Mouse (Mus musculus) myocyte (in vitro differentiated cells): ENCODE results near the gene Myo16. TPM values are rescaled to one million over a fixed set of nuclear protein-coding genes. Genes with fewer than 3 reads are reported as not detected.
A peak's percentile ranks its signal among the peaks of the same experiment; 100 is the strongest.

Experiments used
- H3K27me3 ChIP-seq: one replicate; pipeline ENCODE4 v1.6.1; 2011; ENCODE audit not compliant: control insufficient read depth, insufficient read depth, insufficient read length
- H3K36me3 ChIP-seq: one replicate; pipeline ENCODE4 v1.6.1; 2011; ENCODE audit not compliant: control insufficient read depth, insufficient read depth
- H3K4me2 ChIP-seq: one replicate; pipeline ENCODE4 v1.6.1; 2011; ENCODE audit warnings: low read depth, control low read depth
- H3K4me3 ChIP-seq: one replicate; pipeline ENCODE4 v1.5.1; 2011; ENCODE audit warnings: mild to moderate bottlenecking, control low read depth, moderate library complexity
- H3K79me2 ChIP-seq: one replicate; pipeline ENCODE4 v1.6.1; 2011; ENCODE audit not compliant: control insufficient read depth, insufficient read depth
- H3ac ChIP-seq: one replicate; pipeline ENCODE4 v1.6.1; 2011; ENCODE audit not compliant: control insufficient read depth, insufficient read length
- CEBPB ChIP-seq: IDR thresholded peaks from 2 replicates; pipeline ENCODE4 v1.6.1; 2011; ENCODE audit warnings: mild to moderate bottlenecking, moderate library complexity; ENCODE audit not compliant: poor library complexity, insufficient read depth, severe bottlenecking
- E2F4 ChIP-seq: IDR thresholded peaks from one replicate; pipeline ENCODE4 v1.6.1; 2011; ENCODE audit warnings: mild to moderate bottlenecking, control low read depth, moderate library complexity; ENCODE audit not compliant: insufficient read depth
- MAX ChIP-seq: IDR thresholded peaks from one replicate; pipeline ENCODE4 v1.6.1; 2011; ENCODE audit warnings: low read depth, mild to moderate bottlenecking, control low read depth
- MYOD1 ChIP-seq, 3 experiments: IDR thresholded peaks; one replicate each; pipeline ENCODE4 v1.6.1; 2011; ENCODE audit warnings: control low read depth in 2 of 3, low read depth in 2 of 3, mild to moderate bottlenecking in 2 of 3, moderate library complexity in 1 of 3; ENCODE audit not compliant: insufficient read length in 2 of 3, control insufficient read depth in 1 of 3
- MYOG ChIP-seq, 3 experiments: IDR thresholded peaks; one replicate each; pipeline ENCODE4 v1.6.1; 2011; ENCODE audit warnings: control low read depth in 2 of 3, low read depth in 2 of 3, mild to moderate bottlenecking in 2 of 3; ENCODE audit not compliant: insufficient read length in 2 of 3, control insufficient read depth in 1 of 3, insufficient read depth in 1 of 3
- POLR2A ChIP-seq: IDR thresholded peaks from one replicate; pipeline ENCODE4 v1.6.1; 2011; ENCODE audit warnings: low read depth, mild to moderate bottlenecking, control low read depth, moderate library complexity; ENCODE audit not compliant: insufficient read length
- POLR2AphosphoS2 ChIP-seq: IDR thresholded peaks from one replicate; pipeline ENCODE4 v1.6.1; 2011; ENCODE audit warnings: low read depth, control low read depth; ENCODE audit not compliant: insufficient read length
- REST ChIP-seq: IDR thresholded peaks from one replicate; pipeline ENCODE4 v1.6.1; 2011; ENCODE audit warnings: mild to moderate bottlenecking, control low read depth, moderate library complexity; ENCODE audit not compliant: insufficient read depth, insufficient read length
- SRF ChIP-seq: IDR thresholded peaks from one replicate; pipeline ENCODE4 v1.6.1; 2011; ENCODE audit warnings: low read depth; ENCODE audit not compliant: control insufficient read depth, insufficient read length
- TCF12 ChIP-seq: IDR thresholded peaks from one replicate; pipeline ENCODE4 v1.6.1; 2011; ENCODE audit warnings: mild to moderate bottlenecking, control low read depth; ENCODE audit not compliant: poor library complexity, insufficient read depth, severe bottlenecking
- TCF3 ChIP-seq: IDR thresholded peaks from one replicate; pipeline ENCODE4 v1.6.1; 2011; ENCODE audit warnings: low read depth, control low read depth; ENCODE audit not compliant: insufficient read length
- USF1 ChIP-seq: IDR thresholded peaks from one replicate; pipeline ENCODE4 v1.6.1; 2011; ENCODE audit warnings: low read depth, mild to moderate bottlenecking, control low read depth, moderate library complexity
- polyA plus RNA-seq: library from polyadenylated mRNA; unstranded; fragments of >200 nt; fragmentation: generic; extraction: Trizol; gene quantifications from one replicate; pipeline ENCODE4 v1.2.1, GENCODE M21; 2012; ENCODE audit warnings: missing spikeins

Gene Myo16
- polyA plus RNA-seq, 1 experiment = 0.01 TPM

DNA sequence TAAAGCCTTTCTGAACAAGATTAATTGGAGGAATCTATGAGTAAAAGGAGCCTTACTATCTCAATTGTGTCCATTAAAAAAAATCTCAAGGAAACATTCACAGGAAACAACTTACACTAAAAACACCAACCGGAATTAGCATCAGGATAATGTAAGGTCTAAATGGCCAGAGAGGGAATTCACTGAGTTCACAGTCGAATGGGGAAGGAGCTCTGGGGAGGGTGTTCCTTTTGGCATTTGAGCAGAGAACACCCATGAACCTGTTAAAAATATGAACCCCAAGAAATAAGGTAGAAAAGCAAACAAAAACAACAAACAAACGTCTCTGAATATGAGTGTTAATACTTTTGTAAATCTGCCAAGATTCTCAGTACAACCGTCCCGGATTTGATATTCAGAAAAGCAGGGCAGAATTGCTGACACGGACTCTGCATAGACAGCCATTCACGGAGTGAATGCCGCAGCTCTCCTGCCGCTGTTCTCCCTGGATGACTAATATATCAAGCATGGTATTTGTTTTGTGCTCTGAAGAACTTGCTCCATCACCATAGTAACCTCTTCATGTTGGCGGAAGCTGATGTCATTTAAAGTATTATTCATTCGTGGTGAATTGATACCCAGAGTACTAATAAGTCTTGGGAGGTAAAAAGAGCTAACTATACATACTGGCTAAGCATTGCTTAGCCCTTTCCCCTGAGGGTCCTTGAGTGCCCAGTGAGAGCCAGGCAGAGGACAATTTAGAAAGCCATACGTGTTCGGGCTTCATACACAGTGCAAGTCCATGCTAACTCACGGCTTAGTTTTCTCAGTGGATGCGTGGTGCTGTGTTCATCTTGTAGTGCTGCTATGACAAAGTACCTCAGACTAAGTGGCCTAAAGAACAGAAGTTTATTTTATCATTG lies 22.9 kb upstream of the Myo16 start:
- TF ChIP-seq SRF (no peak), REST (no peak), MAX (no peak), MYOG (IDR thresholded peaks at IDR 0.05; ENCODE audit: control insufficient read depth in 1 of 3, insufficient read depth in 1 of 3, insufficient read length in 2 of 3, low read depth in 2 of 3) (no peak), MYOD1 (IDR thresholded peaks at IDR 0.05; ENCODE audit: control insufficient read depth in 1 of 3, insufficient read length in 2 of 3, low read depth in 2 of 3) (no peak), E2F4 (no peak), POLR2AphosphoS2 (no peak), USF1 (no peak), TCF12 (no peak), CEBPB (no peak), POLR2A (no peak), TCF3 (no peak)
- no peaks in the 10 kb centered on the region for H3K27me3 ChIP-seq
- H3ac ChIP-seq = no peak overlapping the region
- no peaks in the 10 kb centered on the region for H3K79me2 ChIP-seq
- H3K4me2 ChIP-seq = no peak overlapping the region
- H3K36me3 ChIP-seq = no peaks in the 10 kb centered on the region
- no peak overlapping the region for H3K4me3 ChIP-seq

GRCm38 (mm10) chr8:10139536-10139935 lies 14.2 kb upstream of the Myo16 start:
- H3K27me3 ChIP-seq = no peaks in the 10 kb centered on the region
- no peaks in the 10 kb centered on the region for H3K36me3 ChIP-seq
- no peak overlapping the region for H3K4me2 ChIP-seq
- no peaks in the 10 kb centered on the region for H3K79me2 ChIP-seq
- H3ac ChIP-seq = no peak overlapping the region
- H3K4me3 ChIP-seq = no peak overlapping the region
- TF ChIP-seq MAX = no peak
- no peak for TF ChIP-seq POLR2A
- TF ChIP-seq TCF3 = no peak
- TF ChIP-seq SRF = no peak
- TF ChIP-seq TCF12 = no peak
- TF ChIP-seq USF1 = no peak
- no peak for TF ChIP-seq E2F4
- TF ChIP-seq POLR2AphosphoS2 = no peak
- no peak for TF ChIP-seq MYOD1 (IDR thresholded peaks at IDR 0.05; ENCODE audit: control insufficient read depth in 1 of 3, insufficient read length in 2 of 3, low read depth in 2 of 3)
- no peak for TF ChIP-seq CEBPB
- TF ChIP-seq MYOG (IDR thresholded peaks at IDR 0.05; ENCODE audit: control insufficient read depth in 1 of 3, insufficient read depth in 1 of 3, insufficient read length in 2 of 3, low read depth in 2 of 3) = no peak

DNA sequence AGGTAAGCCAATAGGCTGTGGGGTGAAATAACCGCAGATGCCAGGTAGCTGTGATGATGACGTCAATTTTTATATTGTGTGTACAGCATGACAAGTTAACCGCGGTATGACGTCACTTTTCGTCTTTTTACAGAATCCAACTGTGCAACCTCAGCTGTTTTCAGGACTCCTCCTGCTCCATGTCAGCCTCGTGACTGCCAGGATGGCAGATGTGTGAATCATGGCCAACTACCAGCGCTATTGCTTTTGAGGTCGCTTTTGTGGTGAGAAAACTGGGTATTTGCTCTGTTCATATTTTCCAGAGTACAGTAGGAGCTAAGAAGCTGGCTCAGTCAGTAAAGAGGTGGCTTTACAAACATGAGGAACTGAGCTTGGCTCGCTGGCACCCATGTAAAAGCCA lies 9.8 kb upstream of the Myo16 start:
- Histone ChIP-seq H3K27me3 (no peaks in the 10 kb centered on the region), H3K79me2 (no peaks in the 10 kb centered on the region), H3ac (no peak overlapping the region), H3K36me3 (no peaks in the 10 kb centered on the region), H3K4me2 (peak overlapping the region; percentile 5), H3K4me3 (no peak overlapping the region)
- TF ChIP-seq SRF (no peak), E2F4 (no peak), POLR2A (no peak), MAX (no peak), TCF3 (no peak), MYOG (IDR thresholded peaks at IDR 0.05; ENCODE audit: control insufficient read depth in 1 of 3, insufficient read depth in 1 of 3, insufficient read length in 2 of 3, low read depth in 2 of 3) (no peak), USF1 (no peak), MYOD1 (IDR thresholded peaks at IDR 0.05; ENCODE audit: control insufficient read depth in 1 of 3, insufficient read length in 2 of 3, low read depth in 2 of 3) (no peak), CEBPB (no peak), POLR2AphosphoS2 (no peak)

- Histone ChIP-seq H3K79me2 (no peaks in the 10 kb centered on the region), H3K4me2 (no peak overlapping the region), H3K27me3 (peaks cover 16% of the 10 kb centered on the region), H3K36me3 (no peaks in the 10 kb centered on the region), H3K4me3 (no peak overlapping the region), H3ac (no peak overlapping the region)
- no peak for TF ChIP-seq USF1
- TF ChIP-seq SRF = no peak
- TF ChIP-seq MYOD1 (IDR thresholded peaks at IDR 0.05; ENCODE audit: control insufficient read depth in 1 of 3, insufficient read length in 2 of 3, low read depth in 2 of 3) = no peak
- no peak for TF ChIP-seq CEBPB
- TF ChIP-seq MAX = no peak
- TF ChIP-seq TCF12 = no peak
- no peak for TF ChIP-seq REST
- no peak for TF ChIP-seq POLR2A
- TF ChIP-seq POLR2AphosphoS2 = no peak
- no peak for TF ChIP-seq TCF3
- no peak for TF ChIP-seq E2F4
- no peak for TF ChIP-seq MYOG (IDR thresholded peaks at IDR 0.05; ENCODE audit: control insufficient read depth in 1 of 3, insufficient read depth in 1 of 3, insufficient read length in 2 of 3, low read depth in 2 of 3)
Measured at GRCm38 (mm10) chr8:10151692-10152247, 1.9 kb upstream of the Myo16 start.
